Mouse (Mus musculus): ENCODE data around the gene 2310022B05Rik.

- TF ChIP-seq CTCF (IDR thresholded peaks at IDR 0.05; ENCODE audit: insufficient read depth, low read length) = peak; percentile 85
- no peak for TF ChIP-seq POLR2A (IDR thresholded peaks at IDR 0.05; ENCODE audit: borderline replicate concordance, extremely low read depth, low read depth, low read length)
Measured at GRCm38 (mm10) chr8:124617266-124617869, 45.8 kb downstream of the 2310022B05Rik start.
